Mouse (Mus musculus) bone marrow, adult 2 months (tissue): ENCODE measurements around the gene Pjvk.

Experiments
- CTCF ChIP-seq: fragments of 200-500 bp; IDR thresholded peaks from 2 replicates; pipeline ENCODE4 v1.5.1; 2011; ENCODE audit warnings: low read length, control low read depth; ENCODE audit not compliant: control insufficient read depth, insufficient read depth
- POLR2A ChIP-seq: fragments of 200-500 bp; IDR thresholded peaks from 2 replicates; pipeline ENCODE4 v1.6.1; 2011; ENCODE audit warnings: low read depth, mild to moderate bottlenecking, control low read depth, low read length, borderline replicate concordance; ENCODE audit not compliant: control insufficient read depth

DNA sequence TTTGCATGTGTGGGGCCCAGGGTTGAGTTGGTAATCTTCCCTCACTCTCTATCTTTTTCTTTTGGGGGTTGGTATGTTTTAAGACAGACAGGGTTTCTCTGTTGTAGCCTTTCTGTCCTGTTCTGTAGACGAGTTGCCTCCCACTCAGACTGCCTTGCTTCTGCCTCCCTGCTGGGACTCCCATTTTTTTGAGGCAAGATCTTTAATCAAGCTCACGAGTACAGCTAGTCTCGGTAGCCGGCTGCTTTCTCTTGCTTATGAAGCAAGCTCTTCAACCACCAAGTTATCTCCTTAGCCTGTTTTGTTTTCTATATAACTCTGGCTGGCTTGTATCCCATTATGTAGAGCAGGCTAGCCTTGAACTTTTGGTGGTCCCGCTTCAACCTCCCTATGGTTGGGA is 45.5 kb downstream of the Pjvk start:
- TF ChIP-seq POLR2A, result no peak
- no peak for TF ChIP-seq CTCF
